Comparison of ENCODE assay signal across 8 mouse cellular contexts in the genomic region with DNA sequence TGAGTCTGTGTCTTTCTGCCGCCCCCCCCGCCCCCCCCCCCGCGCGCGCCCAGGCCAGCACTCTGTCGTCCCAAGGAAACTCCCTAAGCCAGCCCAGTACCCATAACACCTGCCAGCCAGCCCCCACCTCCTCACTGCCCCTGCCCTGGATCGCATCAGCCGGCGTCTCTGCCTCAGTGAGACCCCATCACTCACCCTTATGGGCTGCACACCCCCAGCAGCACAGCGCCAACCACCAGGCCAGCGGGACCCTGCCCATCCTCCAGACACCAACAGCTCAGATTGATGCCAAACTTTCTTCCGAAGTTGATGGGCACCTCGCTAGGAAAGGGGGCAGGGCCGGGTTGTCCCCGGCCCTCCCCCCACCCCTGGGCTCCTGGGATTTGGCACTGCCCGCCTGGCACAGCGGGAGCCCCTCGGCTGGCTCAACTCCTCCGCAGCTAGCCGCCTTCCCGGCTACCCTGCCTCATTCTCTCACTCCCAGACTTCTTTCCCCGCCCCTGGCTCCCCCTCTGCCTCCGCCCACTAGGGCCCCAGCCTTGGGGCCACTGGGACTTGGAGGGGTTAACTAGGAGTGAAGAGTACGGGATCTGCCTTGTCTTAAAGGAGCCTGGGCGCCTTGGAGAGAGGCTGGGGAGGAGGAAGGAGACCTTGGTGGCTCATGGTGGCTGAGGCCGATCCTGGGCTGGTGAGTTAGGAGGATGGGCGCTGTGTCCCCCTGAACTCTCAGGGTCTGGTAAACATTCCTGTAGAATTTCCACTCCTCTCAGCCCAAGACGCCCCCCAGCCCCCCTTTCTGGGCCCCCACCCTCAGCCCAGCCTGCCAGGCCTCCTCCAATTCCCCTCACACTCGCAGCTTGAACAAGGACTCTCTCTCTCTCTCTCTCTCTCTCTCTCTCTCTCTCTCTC. TPM values are rescaled to one million over a fixed set of nuclear protein-coding genes. Genes with fewer than 3 reads are reported as not detected.
A peak's percentile ranks its signal among the peaks of the same experiment; 100 is the strongest.
DNase-seq lines count a peak whose midpoint lies in the region; TF ChIP-seq lines count a peak whose summit lies in the region.

A gene (minus strand): TSS at position 486 of the 909 bp plus-strand sequence.

- WGBS in lung, adult 2 months = 7% methylated on average over 29 of the region's 30 CpGs

- H3K4me3 ChIP-seq in lung, adult 2 months (replicated peaks; ENCODE audit: extremely low read depth, low read depth, low read length) = peak within 1 kb of the TSS; percentile 70

- no peak for TF ChIP-seq CTCF in lung, adult 2 months (IDR thresholded peaks at IDR 0.05; ENCODE audit: insufficient read depth, low read length)

- H3K4me1 ChIP-seq in lung, adult 2 months (ENCODE audit: control insufficient read depth, insufficient read depth, low read length) = no peaks in the 10 kb centered on the region

- TF ChIP-seq POLR2A in lung, adult 2 months (IDR thresholded peaks at IDR 0.05; ENCODE audit: borderline replicate concordance, extremely low read depth, low read depth, low read length) = no peak

- intact Hi-C loops in heart, postnatal 36 days (cut with DNase I) = no loop called here

- peak; percentile 57 for DNase-seq in ZHBTc4 (ENCODE audit: low read depth, low spot score)
- peak; percentile 28 for DNase-seq in cerebellum, adult 9-11 months
- peak; percentile 66 for DNase-seq in forelimb bud, embryonic 11.5 days (ENCODE audit: low read depth, low spot score)
- peak; percentile 79 for DNase-seq in heart, postnatal 36 days
- DNase-seq in layer of hippocampus, adult 18-20 months (ENCODE audit: low spot score in 2 of 2) = no peak
- DNase-seq in lung, adult 2 months = no peak
- DNase-seq in ovary, adult 18-20 months (ENCODE audit: low spot score) = peak; percentile 84
- DNase-seq in T-cell, adult 2 months (ENCODE audit: low spot score) = no peak

RNA-seq across cellular contexts. Expression of the gene that starts here (rescaled TPM):
- 10 to 100 TPM; 81.0 to 94.8 TPM for total RNA-seq in heart, postnatal 36 days (2021)
- 10 to 100 TPM; 38.2 to 45.2 TPM for total RNA-seq in layer of hippocampus, adult 18-20 months (2021)
- 91.8 and 92.0 TPM in 2 replicates for polyA plus RNA-seq in lung, adult 2 months (2012; rRNA removed)

Comparison
In these comparisons a context has a peak if more than half of its experiments do, and no peak if none do; other contexts are left out.
1. DNase-seq: peak in ZHBTc4 (single experiment), cerebellum, adult 9-11 months (single experiment), forelimb bud, embryonic 11.5 days (single experiment), heart, postnatal 36 days (2 of 2) and ovary, adult 18-20 months (single experiment); none in layer of hippocampus, adult 18-20 months (0 of 2), lung, adult 2 months (single experiment) and T-cell, adult 2 months (single experiment).